Mouse (Mus musculus) layer of hippocampus, postnatal 14 days (tissue): ENCODE data around the gene Pcdh9. TPM values are rescaled to one million over a fixed set of nuclear protein-coding genes. Genes with fewer than 3 reads are reported as not detected.

Experiments
- DNase-seq, 2 experiments: peaks; one replicate each; pipeline ENCODE4 v3.0.0; 2021 to 2022; ENCODE audit warnings: low spot score in 2 of 2, mixed read lengths in 1 of 2
- total RNA-seq, 2 experiments: library from RNA; stranded (reverse); gene quantifications; 2 replicates each; pipeline ENCODE4 v1.2.3; 2021

Gene Pcdh9
- total RNA-seq, 2 experiments from 2014 or later = 178 to 189 TPM

GRCm38 (mm10) chr14:93409314-93409713 lies 481.2 kb downstream of the Pcdh9 start:
- DNase-seq = no peak

GRCm38 (mm10) chr14:93407747-93408146 lies 482.7 kb downstream of the Pcdh9 start:
- DNase-seq = no peak

GRCm38 (mm10) chr14:93385090-93385489 lies 505.4 kb downstream of the Pcdh9 start:
- DNase-seq = no peak

GRCm38 (mm10) chr14:93381163-93381562 lies 509.3 kb downstream of the Pcdh9 start:
- DNase-seq = peak in 1 of 2 experiments; percentile 37

- no peak for DNase-seq
These were observed 509.7 kb downstream of the Pcdh9 start for GRCm38 (mm10) chr14:93380757-93381156.

GRCm38 (mm10) chr14:93376159-93376558 lies 514.3 kb downstream of the Pcdh9 start:
- DNase-seq = no peak

GRCm38 (mm10) chr14:93374181-93374580 lies 516.3 kb downstream of the Pcdh9 start:
- peak in 1 of 2 experiments; percentile 62 for DNase-seq

GRCm38 (mm10) chr14:93354150-93354549 lies 536.3 kb downstream of the Pcdh9 start:
- no peak for DNase-seq

- DNase-seq = peak; percentile 69 to 86
These were observed 539.6 kb downstream of the Pcdh9 start for GRCm38 (mm10) chr14:93350906-93351305.

GRCm38 (mm10) chr14:93349166-93349565 lies 541.3 kb downstream of the Pcdh9 start:
- no peak for DNase-seq

- no peak for DNase-seq
These were observed 543.4 kb downstream of the Pcdh9 start for GRCm38 (mm10) chr14:93347031-93347430.

GRCm38 (mm10) chr14:93342781-93343180 lies 547.7 kb downstream of the Pcdh9 start:
- DNase-seq = no peak

GRCm38 (mm10) chr14:93341390-93341789 lies 549.1 kb downstream of the Pcdh9 start:
- no peak for DNase-seq

- DNase-seq = no peak
These were observed 561.2 kb downstream of the Pcdh9 start for GRCm38 (mm10) chr14:93329247-93329646.

GRCm38 (mm10) chr14:93317393-93317792 lies 573.1 kb downstream of the Pcdh9 start:
- DNase-seq = peak in 1 of 2 experiments; percentile 31

GRCm38 (mm10) chr14:93288361-93288760 lies 602.1 kb downstream of the Pcdh9 start:
- no peak for DNase-seq

GRCm38 (mm10) chr14:93287642-93288041 lies 602.8 kb downstream of the Pcdh9 start:
- DNase-seq = no peak

- peak in 1 of 2 experiments; percentile 13 for DNase-seq
These were observed 605.3 kb downstream of the Pcdh9 start for GRCm38 (mm10) chr14:93285136-93285535.

- no peak for DNase-seq
These were observed 606.5 kb downstream of the Pcdh9 start for GRCm38 (mm10) chr14:93284009-93284408.

- DNase-seq = no peak
These were observed 614.8 kb downstream of the Pcdh9 start for GRCm38 (mm10) chr14:93275661-93276060.

GRCm38 (mm10) chr14:93274767-93275166 lies 615.7 kb downstream of the Pcdh9 start:
- no peak for DNase-seq

GRCm38 (mm10) chr14:93253411-93253810 lies 637.1 kb downstream of the Pcdh9 start:
- no peak for DNase-seq

GRCm38 (mm10) chr14:93240263-93240662 lies 650.2 kb downstream of the Pcdh9 start:
- DNase-seq = no peak

- DNase-seq = no peak
These were observed 656.1 kb downstream of the Pcdh9 start for GRCm38 (mm10) chr14:93234333-93234732.
